13 mouse cellular contexts compared by ENCODE assay signal in the genomic region with DNA sequence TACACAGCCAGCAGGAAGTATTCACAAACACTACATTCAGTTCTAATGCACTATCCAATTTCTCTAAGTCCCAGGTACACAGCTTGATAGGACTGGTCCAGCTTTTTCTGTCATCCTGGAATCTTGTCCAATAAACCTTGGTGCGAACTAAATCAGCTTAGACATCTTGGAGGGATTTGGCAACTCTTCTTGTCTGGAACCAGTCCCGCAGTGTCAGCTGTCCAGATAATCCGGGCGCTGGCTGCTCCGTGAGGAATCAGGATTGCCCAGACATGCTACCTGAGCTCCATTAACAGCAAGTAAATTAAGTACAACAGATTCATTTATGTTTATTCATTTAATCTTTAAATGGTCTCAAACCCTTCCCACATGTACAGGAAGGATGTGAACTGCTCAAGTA.
DNase-seq lines count a peak whose midpoint lies in the region; ATAC-seq and TF ChIP-seq lines count a peak whose summit lies in the region.
"Had no signal": no experiment of that assay in that cellular context is flagged by ENCODE, and none has a peak within 500 bp of the region (broad histone marks: within the 10 kb centered on the region; RNA-seq: fewer than 3 reads in every experiment).

No protein-coding gene starts in this region.

- WGBS in forebrain, postnatal 0 days, result 49% methylated on average over 5 of the region's 5 CpGs
- WGBS in forebrain, embryonic 11.5 days, result 88% methylated on average over 5 of the region's 5 CpGs
- 64% methylated on average over 5 of the region's 5 CpGs for WGBS in midbrain, postnatal 0 days
- 60% methylated on average over 5 of the region's 5 CpGs for WGBS in midbrain, embryonic 16.5 days

- H3K9ac ChIP-seq in forebrain, postnatal 0 days, result no peak overlapping the region
- H3K9ac ChIP-seq in forebrain, embryonic 11.5 days (ENCODE audit: low read length), result no peak overlapping the region
- no peak overlapping the region for H3K9ac ChIP-seq in midbrain, postnatal 0 days (replicated peaks; ENCODE audit: low read length, poor library complexity, severe bottlenecking)
- no peak overlapping the region for H3K9ac ChIP-seq in midbrain, embryonic 16.5 days (ENCODE audit: low read depth, low read length)
- H3K9ac ChIP-seq: forebrain, embryonic 15.5 days; kidney, embryonic 15.5 days had no signal

- H3K27ac ChIP-seq in forebrain, postnatal 0 days (ENCODE audit: low read depth, low read length), result no peak overlapping the region
- H3K27ac ChIP-seq in forebrain, embryonic 11.5 days (ENCODE audit: low read depth, low read length), result no peak overlapping the region
- H3K27ac ChIP-seq in midbrain, postnatal 0 days (ENCODE audit: low read depth, low read length), result no peak overlapping the region
- no peak overlapping the region for H3K27ac ChIP-seq in midbrain, embryonic 16.5 days (ENCODE audit: low read length)
- H3K27ac ChIP-seq: forebrain, embryonic 15.5 days; kidney, embryonic 15.5 days had no signal

- no peak; the same call in 1 of the 2 replicates for ATAC-seq in forebrain, postnatal 0 days
- ATAC-seq in forebrain, embryonic 11.5 days (replicated peaks; ENCODE audit: low FRiP score), result no peak
- ATAC-seq in midbrain, postnatal 0 days (ENCODE audit: low FRiP score), result no peak; the same call in 1 of the 2 replicates
- no peak for ATAC-seq in midbrain, embryonic 16.5 days
- ATAC-seq: forebrain, embryonic 15.5 days had no signal

- H3K27me3 ChIP-seq in forebrain, postnatal 0 days (ENCODE audit: insufficient read depth, low read length), result no peaks in the 10 kb centered on the region
- H3K27me3 ChIP-seq in forebrain, embryonic 11.5 days (ENCODE audit: control insufficient read depth, insufficient read depth, low read length), result no peaks in the 10 kb centered on the region
- no peaks in the 10 kb centered on the region for H3K27me3 ChIP-seq in midbrain, postnatal 0 days (ENCODE audit: insufficient read depth, low read length)
- H3K27me3 ChIP-seq in midbrain, embryonic 16.5 days (ENCODE audit: control insufficient read depth, insufficient read depth, low read depth, low read length), result no peaks in the 10 kb centered on the region
- H3K27me3 ChIP-seq: forebrain, embryonic 15.5 days; kidney, embryonic 15.5 days had no signal

- H3K4me1 ChIP-seq in forebrain, postnatal 0 days (ENCODE audit: insufficient read depth), result no peaks in the 10 kb centered on the region
- no peaks in the 10 kb centered on the region for H3K4me1 ChIP-seq in forebrain, embryonic 11.5 days (replicated peaks; ENCODE audit: control insufficient read depth, insufficient read depth, low read length)
- no peaks in the 10 kb centered on the region for H3K4me1 ChIP-seq in midbrain, postnatal 0 days (ENCODE audit: insufficient read depth, low read length)
- H3K4me1 ChIP-seq in midbrain, embryonic 16.5 days (ENCODE audit: control insufficient read depth, insufficient read depth, low read length), result no peaks in the 10 kb centered on the region

- no peaks in the 10 kb centered on the region for H3K9me3 ChIP-seq in forebrain, postnatal 0 days (ENCODE audit: low read length)
- H3K9me3 ChIP-seq in forebrain, embryonic 11.5 days (ENCODE audit: control insufficient read depth, low read length), result no peaks in the 10 kb centered on the region
- H3K9me3 ChIP-seq in midbrain, postnatal 0 days (ENCODE audit: low read length), result no peaks in the 10 kb centered on the region
- H3K9me3 ChIP-seq in midbrain, embryonic 16.5 days (replicated peaks; ENCODE audit: control insufficient read depth, low read length, poor library complexity, severe bottlenecking), result no peaks in the 10 kb centered on the region
- H3K9me3 ChIP-seq: forebrain, embryonic 15.5 days; kidney, embryonic 15.5 days had no signal

- DNase-seq in forebrain, postnatal 0 days, result peak; percentile 45
- no peak for DNase-seq in forebrain, embryonic 11.5 days (ENCODE audit: low spot score)
- peak; percentile 80 for DNase-seq in midbrain, postnatal 0 days (ENCODE audit: low spot score)
- peak; percentile 85 to 92 for DNase-seq in cerebellum, postnatal 36 days
- DNase-seq in kidney, adult 8-10 months, result no peak
- DNase-seq in embryo, embryonic 9.5 days (ENCODE audit: extremely low spot score), result no peak
- no peak for DNase-seq in heart, adult 9 months (ENCODE audit: low spot score in 2 of 2)
- DNase-seq: adrenal gland, adult 2 months; heart, adult 18-20 months; liver had no signal

- no peak overlapping the region for H3K4me3 ChIP-seq in forebrain, postnatal 0 days (ENCODE audit: low read depth, low read length)
- H3K4me3 ChIP-seq in forebrain, embryonic 11.5 days (ENCODE audit: low read depth, low read length), result no peak overlapping the region
- no peak overlapping the region for H3K4me3 ChIP-seq in midbrain, postnatal 0 days (ENCODE audit: low read depth, low read length)
- no peak overlapping the region for H3K4me3 ChIP-seq in midbrain, embryonic 16.5 days (ENCODE audit: low read depth, low read length)
- H3K4me3 ChIP-seq: forebrain, embryonic 15.5 days; kidney, embryonic 15.5 days had no signal

- H3K4me2 ChIP-seq in forebrain, postnatal 0 days (ENCODE audit: low read depth), result no peak overlapping the region
- H3K4me2 ChIP-seq in forebrain, embryonic 11.5 days (ENCODE audit: low read depth, low read length, severe bottlenecking), result no peak overlapping the region
- no peak overlapping the region for H3K4me2 ChIP-seq in midbrain, postnatal 0 days (ENCODE audit: low read depth, low read length, poor library complexity, severe bottlenecking)
- H3K4me2 ChIP-seq in midbrain, embryonic 16.5 days (ENCODE audit: low read length), result no peak overlapping the region
- H3K4me2 ChIP-seq: forebrain, embryonic 15.5 days; kidney, embryonic 15.5 days had no signal

- no peak for TF ChIP-seq CTCF in forebrain, postnatal 0 days (IDR thresholded peaks at IDR 0.05; ENCODE audit: low read depth)
- TF ChIP-seq CTCF in midbrain, postnatal 0 days (IDR thresholded peaks at IDR 0.05), result no peak

- no peaks in the 10 kb centered on the region for H3K36me3 ChIP-seq in forebrain, postnatal 0 days (ENCODE audit: insufficient read depth)
- H3K36me3 ChIP-seq in forebrain, embryonic 11.5 days (ENCODE audit: control insufficient read depth, insufficient read depth, low read length), result no peaks in the 10 kb centered on the region
- no peaks in the 10 kb centered on the region for H3K36me3 ChIP-seq in midbrain, postnatal 0 days (ENCODE audit: insufficient read depth, low read length)
- no peaks in the 10 kb centered on the region for H3K36me3 ChIP-seq in midbrain, embryonic 16.5 days (ENCODE audit: control insufficient read depth, insufficient read depth, low read length)
- H3K36me3 ChIP-seq: forebrain, embryonic 15.5 days; kidney, embryonic 15.5 days had no signal

Comparison
In these comparisons a context has a peak if more than half of its experiments do, and no peak if none do; other contexts are left out.
1. DNase-seq: peak in forebrain, postnatal 0 days (single experiment), midbrain, postnatal 0 days (single experiment) and cerebellum, postnatal 36 days (2 of 2); none in forebrain, embryonic 11.5 days (single experiment), kidney, adult 8-10 months (0 of 2), embryo, embryonic 9.5 days (single experiment) and heart, adult 9 months (0 of 2).